Mouse (Mus musculus): ENCODE data around the gene Lrp1. TPM values are rescaled to one million over a fixed set of nuclear protein-coding genes. Genes with fewer than 3 reads are reported as not detected.

The Lrp1 gene
- total RNA-seq, 1 experiment from 2014 or later: 15.1 TPM

DNA sequence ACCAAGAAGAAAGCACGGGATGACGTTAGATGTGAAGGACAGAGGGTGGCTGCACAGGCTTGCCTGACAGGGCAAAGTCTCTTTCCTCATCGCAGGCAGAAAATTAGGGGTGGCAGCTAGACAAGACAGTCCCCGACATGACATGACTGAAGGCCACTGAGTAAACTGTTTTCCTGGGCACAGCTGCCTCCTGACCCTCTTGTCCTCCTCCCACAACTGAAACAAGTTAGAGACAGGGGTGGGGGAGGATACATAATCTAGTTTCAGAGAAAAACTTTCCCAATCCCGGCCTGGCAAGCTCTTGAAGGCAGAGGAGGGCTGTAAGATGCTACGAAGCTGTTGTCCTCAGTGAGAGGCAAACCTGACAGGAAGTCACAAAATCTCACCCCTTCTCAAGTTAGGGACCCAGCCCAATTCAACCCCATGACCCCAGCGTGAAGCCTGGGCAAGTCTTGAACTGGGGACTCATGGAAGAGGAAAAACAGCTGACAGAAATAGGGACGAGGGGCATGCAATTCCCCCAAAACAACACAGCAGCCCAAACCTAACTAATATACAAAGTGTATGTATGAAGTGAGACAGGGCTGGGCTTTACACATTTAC is 1.7 kb downstream of the Lrp1 start:
- no peak for ATAC-seq (ENCODE audit: extremely low read depth, insufficient number of reproducible peaks, low FRiP score, poor library complexity, severe bottlenecking)

GRCm38 (mm10) chr10:127618173-127618572 is 2.8 kb downstream of the Lrp1 start:
- no peak for ATAC-seq (ENCODE audit: extremely low read depth, insufficient number of reproducible peaks, low FRiP score, poor library complexity, severe bottlenecking)

GRCm38 (mm10) chr10:127617294-127617693 is 3.7 kb downstream of the Lrp1 start:
- no peak for ATAC-seq (ENCODE audit: extremely low read depth, insufficient number of reproducible peaks, low FRiP score, poor library complexity, severe bottlenecking)

DNA sequence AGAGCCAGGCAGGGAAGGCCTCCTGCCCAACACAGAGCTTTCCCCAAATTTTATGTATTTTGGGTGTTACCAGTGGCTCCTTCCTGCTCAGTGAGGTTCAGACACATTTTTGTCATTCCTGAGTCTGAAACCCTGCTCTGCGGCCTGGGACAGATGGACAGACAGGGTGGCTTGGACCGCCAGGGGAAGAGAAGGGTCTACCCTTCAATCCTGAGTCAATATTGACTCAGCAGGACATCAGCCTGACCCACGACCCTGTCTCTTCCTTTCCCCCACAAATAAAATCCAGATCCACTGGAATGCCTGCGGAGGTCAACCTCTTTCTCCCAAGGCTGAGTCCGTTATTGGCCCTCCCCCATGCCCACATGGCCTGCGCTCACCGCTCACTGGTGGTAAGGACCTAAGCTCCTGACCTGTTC is 4.7 kb downstream of the Lrp1 start:
- no peak for ATAC-seq (ENCODE audit: extremely low read depth, insufficient number of reproducible peaks, low FRiP score, poor library complexity, severe bottlenecking)

- ATAC-seq (ENCODE audit: extremely low read depth, insufficient number of reproducible peaks, low FRiP score, poor library complexity, severe bottlenecking): peak; percentile 9; the same call in 1 of the 2 replicates
These were observed 5.4 kb downstream of the Lrp1 start for GRCm38 (mm10) chr10:127615591-127615990.

- no peak for ATAC-seq (ENCODE audit: extremely low read depth, insufficient number of reproducible peaks, low FRiP score, poor library complexity, severe bottlenecking)
These were observed 5.9 kb downstream of the Lrp1 start for GRCm38 (mm10) chr10:127615034-127615374.

GRCm38 (mm10) chr10:127614236-127615033 is 6.5 kb downstream of the Lrp1 start:
- ATAC-seq (ENCODE audit: extremely low read depth, insufficient number of reproducible peaks, low FRiP score, poor library complexity, severe bottlenecking): no peak

DNA sequence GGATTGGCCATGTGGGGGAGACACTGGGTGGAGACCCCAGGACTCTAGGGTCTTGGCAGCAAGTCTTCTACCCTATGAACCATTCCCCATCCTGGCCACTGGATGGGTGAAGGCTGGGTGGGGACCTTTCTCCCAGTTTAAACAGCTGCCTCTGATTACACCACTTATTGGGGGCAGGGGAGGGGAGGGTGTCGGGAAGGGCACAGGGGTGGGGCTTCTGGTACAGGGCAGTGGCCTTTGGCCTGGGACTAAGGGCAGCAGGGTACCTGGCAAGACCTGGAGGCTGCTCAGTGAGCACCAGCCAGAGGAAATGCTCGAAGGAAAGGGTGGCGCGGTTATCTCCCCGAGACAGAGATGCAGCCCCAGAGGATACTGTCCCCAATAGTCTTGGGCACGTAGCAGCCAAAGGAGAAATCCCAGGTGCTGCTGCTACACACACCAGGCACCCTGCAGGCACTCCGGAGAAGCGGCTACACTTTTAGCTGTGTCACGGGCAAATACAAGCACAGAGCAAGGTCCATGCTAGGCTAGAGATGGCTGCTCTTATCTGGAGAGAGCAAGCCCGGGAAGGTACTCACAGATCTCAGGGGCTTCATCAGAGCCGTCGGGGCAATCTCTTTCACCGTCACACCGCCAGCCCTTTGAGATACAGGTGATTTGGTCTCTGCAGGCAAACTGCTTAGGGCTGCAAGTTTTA is 8.7 kb downstream of the Lrp1 start:
- no peak for ATAC-seq (ENCODE audit: extremely low read depth, insufficient number of reproducible peaks, low FRiP score, poor library complexity, severe bottlenecking)

DNA sequence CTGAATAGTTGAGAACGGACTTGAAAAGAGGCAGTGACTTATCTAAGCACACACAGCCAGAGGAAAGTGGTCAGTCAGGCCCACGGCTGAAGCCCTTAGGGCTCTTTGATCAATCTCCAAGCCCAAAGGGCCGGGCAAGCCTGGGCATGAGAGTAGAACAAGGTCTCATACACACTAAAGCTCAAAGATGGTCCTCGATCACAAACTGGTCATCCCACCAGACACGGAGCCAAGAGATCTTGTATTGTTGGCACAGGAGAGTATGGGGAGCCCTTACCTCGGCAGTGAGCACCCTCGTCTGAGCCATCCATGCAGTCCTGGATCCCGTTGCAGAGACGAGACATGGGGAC is 10.9 kb downstream of the Lrp1 start:
- ATAC-seq (ENCODE audit: extremely low read depth, insufficient number of reproducible peaks, low FRiP score, poor library complexity, severe bottlenecking): no peak

DNA sequence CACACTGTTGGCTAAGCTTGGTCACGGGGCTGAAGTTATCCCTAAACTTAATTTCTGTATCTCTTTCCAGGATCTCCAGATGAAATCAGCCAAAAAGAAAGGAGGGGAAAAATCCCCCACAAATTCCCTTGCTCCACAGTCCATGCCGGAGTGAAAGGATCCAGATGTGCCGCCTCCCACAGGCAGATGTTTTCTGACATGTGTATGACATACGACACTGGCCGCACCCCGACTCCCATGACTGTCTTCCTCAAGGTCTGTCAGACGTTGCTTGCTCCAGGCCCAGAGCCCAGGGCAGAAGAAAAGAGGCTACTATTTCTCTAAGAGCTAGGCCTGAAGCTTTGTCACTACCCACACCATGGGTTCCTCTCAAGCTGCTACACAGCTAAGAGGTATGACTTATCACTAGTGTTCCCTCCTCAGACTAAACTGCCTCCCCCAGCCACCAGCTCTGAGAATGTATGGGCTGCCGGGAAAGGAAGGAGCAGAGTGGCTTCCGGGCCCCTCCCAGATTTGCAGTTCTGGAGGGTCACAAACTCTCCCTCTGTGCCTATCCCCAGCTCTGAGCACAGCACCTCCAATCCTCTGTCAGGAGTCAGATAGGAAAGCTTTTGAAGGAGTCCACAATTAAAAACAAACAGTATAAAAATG is 11.4 kb downstream of the Lrp1 start:
- no peak for ATAC-seq (ENCODE audit: extremely low read depth, insufficient number of reproducible peaks, low FRiP score, poor library complexity, severe bottlenecking)

DNA sequence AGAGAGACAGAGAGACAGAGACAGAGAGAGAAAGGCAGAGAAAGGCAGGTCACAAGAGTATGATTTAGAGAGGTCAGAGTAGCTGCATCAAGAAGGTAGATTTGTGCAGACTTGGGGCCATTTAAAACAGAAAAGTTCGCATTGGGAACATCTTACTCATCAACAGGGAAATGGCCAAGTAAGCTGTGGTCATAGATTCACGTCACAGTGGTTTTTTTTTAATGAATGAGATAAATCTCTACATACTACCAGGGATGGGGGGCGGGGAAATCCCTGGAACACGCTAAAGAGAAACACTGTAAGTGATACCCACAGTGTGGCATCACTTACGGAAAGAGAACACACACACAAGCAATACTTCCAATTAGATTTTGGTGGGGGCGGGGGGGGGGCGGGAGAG is 13.9 kb downstream of the Lrp1 start:
- ATAC-seq (ENCODE audit: extremely low read depth, insufficient number of reproducible peaks, low FRiP score, poor library complexity, severe bottlenecking): no peak

- ATAC-seq (ENCODE audit: extremely low read depth, insufficient number of reproducible peaks, low FRiP score, poor library complexity, severe bottlenecking): no peak
These were observed 15.2 kb downstream of the Lrp1 start for GRCm38 (mm10) chr10:127605756-127606155.

GRCm38 (mm10) chr10:127605251-127605547 is 15.7 kb downstream of the Lrp1 start:
- ATAC-seq (ENCODE audit: extremely low read depth, insufficient number of reproducible peaks, low FRiP score, poor library complexity, severe bottlenecking): no peak

- ATAC-seq (ENCODE audit: extremely low read depth, insufficient number of reproducible peaks, low FRiP score, poor library complexity, severe bottlenecking): peak; percentile 57
These were observed 16.3 kb downstream of the Lrp1 start for GRCm38 (mm10) chr10:127604465-127605250.

GRCm38 (mm10) chr10:127603437-127604371 is 17.2 kb downstream of the Lrp1 start:
- peak; percentile 21; the same call in 1 of the 2 replicates for ATAC-seq (ENCODE audit: extremely low read depth, insufficient number of reproducible peaks, low FRiP score, poor library complexity, severe bottlenecking)

GRCm38 (mm10) chr10:127602194-127602593 is 18.8 kb downstream of the Lrp1 start:
- ATAC-seq (ENCODE audit: extremely low read depth, insufficient number of reproducible peaks, low FRiP score, poor library complexity, severe bottlenecking): no peak

DNA sequence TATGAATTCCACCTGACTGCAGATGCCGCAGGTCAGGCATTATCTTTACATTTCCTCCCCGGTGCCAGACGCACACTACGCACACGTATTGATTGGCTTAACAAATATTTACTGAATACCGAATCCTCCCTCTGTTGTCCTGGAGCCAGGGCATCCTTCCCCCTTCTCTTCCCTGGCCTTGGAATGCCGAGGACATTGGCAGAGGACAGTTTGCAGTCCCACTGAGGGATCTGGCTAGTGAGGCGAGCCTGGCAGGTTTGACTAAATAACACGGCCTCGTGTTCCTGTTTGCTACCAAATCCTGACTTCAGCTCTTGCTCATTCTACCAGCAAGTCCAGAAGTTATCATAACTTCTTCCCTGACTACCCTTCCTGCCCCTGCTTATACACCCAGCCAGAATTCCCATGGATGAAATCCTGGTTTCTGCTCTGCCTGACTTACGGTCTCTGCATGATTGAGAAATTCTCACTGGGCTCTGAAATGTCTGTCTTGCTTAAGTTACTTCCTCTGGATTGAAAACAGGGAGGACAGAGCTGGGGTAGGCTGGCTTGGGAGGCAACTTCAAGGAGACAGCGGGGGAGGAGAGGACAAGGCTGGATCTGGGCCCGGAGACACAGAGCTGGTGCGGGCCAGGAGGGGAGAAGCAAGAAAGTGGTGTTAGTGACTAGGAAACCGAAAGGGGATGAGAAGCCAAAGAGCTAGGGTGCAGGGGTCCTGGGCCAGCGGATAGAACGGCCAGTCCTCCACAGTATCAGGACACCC is 21.0 kb downstream of the Lrp1 start:
- ATAC-seq (ENCODE audit: extremely low read depth, insufficient number of reproducible peaks, low FRiP score, poor library complexity, severe bottlenecking): no peak
